Mouse (Mus musculus) liver, adult 2 months (tissue): ENCODE results near the gene Fcor. TPM values are rescaled to one million over a fixed set of nuclear protein-coding genes. Genes with fewer than 3 reads are reported as not detected.
A peak's percentile ranks its signal among the peaks of the same experiment; 100 is the strongest.

ENCODE experiments used
- DNase-seq: peaks from one replicate; pipeline ENCODE4 v3.0.0-alpha.2; 2011; ENCODE audit warnings: low read depth, low spot score; ENCODE audit errors: extremely low read depth
- H3K27ac ChIP-seq: fragments of 200-500 bp; replicated peaks from 2 replicates; pipeline ENCODE4 v1.5.1; 2012; ENCODE audit warnings: low read depth, mild to moderate bottlenecking, control low read depth, inconsistent platforms, low read length; ENCODE audit not compliant: insufficient read depth
- H3K27me3 ChIP-seq: fragments of 200-500 bp; 2 replicates; pipeline ENCODE4 v1.6.1; 2012; ENCODE audit warnings: mild to moderate bottlenecking, moderate library complexity, low read length, inconsistent platforms; ENCODE audit not compliant: control insufficient read depth, insufficient read depth
- H3K36me3 ChIP-seq: fragments of 200-500 bp; 2 replicates; pipeline ENCODE4 v1.6.1; 2012; ENCODE audit warnings: low read length, inconsistent platforms; ENCODE audit not compliant: control insufficient read depth, insufficient read depth
- H3K4me1 ChIP-seq: fragments of 200-500 bp; 2 replicates; pipeline ENCODE4 v1.6.1; 2011; ENCODE audit warnings: low read length; ENCODE audit not compliant: control insufficient read depth, insufficient read depth
- H3K4me3 ChIP-seq: fragments of 200-500 bp; 2 replicates; pipeline ENCODE4 v1.5.1; 2011; ENCODE audit warnings: low read depth, mild to moderate bottlenecking, control low read depth, low read length, moderate library complexity; ENCODE audit not compliant: insufficient read depth
- H3K79me2 ChIP-seq: fragments of 200-500 bp; 2 replicates; pipeline ENCODE4 v1.6.1; 2012; ENCODE audit warnings: inconsistent platforms, mild to moderate bottlenecking, low read length, moderate library complexity; ENCODE audit not compliant: control insufficient read depth, insufficient read depth
- H3K9ac ChIP-seq: fragments of 200-500 bp; 2 replicates; pipeline ENCODE4 v1.6.1; 2012; ENCODE audit warnings: low read depth, mild to moderate bottlenecking, control low read depth, inconsistent platforms, low read length
- CTCF ChIP-seq: fragments of 200-500 bp; IDR thresholded peaks from 2 replicates; pipeline ENCODE4 v1.5.1; 2011; ENCODE audit warnings: low read depth, low read length, control low read depth
- POLR2A ChIP-seq: fragments of 200-500 bp; IDR thresholded peaks from 2 replicates; pipeline ENCODE4 v1.6.1; 2011; ENCODE audit warnings: low read length, control low read depth; ENCODE audit not compliant: insufficient read depth; ENCODE audit errors: extremely low read depth
- WGBS: fragments of 180-500 bp; shearing (Covaris S2); methylation state at CpG from one replicate; pipeline ENCODE4 v1.1.7; 2018; 5-methylcytosine and 5-hydroxymethylcytosine counted together
- polyA plus RNA-seq: library from polyadenylated mRNA; depleted of rRNA; stranded (reverse); fragments of >200 nt; gene quantifications from 2 replicates; pipeline ENCODE4 v1.2.3, GENCODE M21; 2012
- total RNA-seq: library from RNA; depleted of rRNA; stranded (reverse); fragments of >200 nt; gene quantifications from 2 replicates; pipeline ENCODE4 v1.2.3, GENCODE M21; 2014

The Fcor gene
- total and polyA plus RNA-seq, 2 experiments: 1.9 to 5.7 TPM

- peaks cover 5% of the 10 kb centered on the region; the same call in 1 of the 2 replicates for H3K79me2 ChIP-seq
- no peaks in the 10 kb centered on the region for H3K27me3 ChIP-seq
- no peak overlapping the region for H3K4me3 ChIP-seq
- no peaks in the 10 kb centered on the region for H3K4me1 ChIP-seq
- no peak for DNase-seq
- WGBS: 97% methylated on average over 23 of the region's 23 CpGs
- H3K27ac ChIP-seq: no peak overlapping the region
- H3K9ac ChIP-seq: no peak overlapping the region
- no peak for TF ChIP-seq CTCF
- TF ChIP-seq POLR2A: no peak
- peaks cover 3% of the 10 kb centered on the region; the same call in 1 of the 2 replicates for H3K36me3 ChIP-seq
Measured at GRCm38 (mm10) chr8:3679236-3679635, 7.1 kb upstream of the Fcor start.

GRCm38 (mm10) chr8:3678831-3679230 lies 6.7 kb upstream of the Fcor start:
- no peaks in the 10 kb centered on the region for H3K27me3 ChIP-seq
- DNase-seq: no peak
- H3K27ac ChIP-seq: no peak overlapping the region
- H3K36me3 ChIP-seq: peaks cover 3% of the 10 kb centered on the region; the same call in 1 of the 2 replicates
- peaks cover 5% of the 10 kb centered on the region; the same call in 1 of the 2 replicates for H3K79me2 ChIP-seq
- H3K4me3 ChIP-seq: no peak overlapping the region
- no peaks in the 10 kb centered on the region for H3K4me1 ChIP-seq
- WGBS: 99% methylated on average over 23 of the region's 23 CpGs
- TF ChIP-seq POLR2A (no peak), CTCF (no peak)
- H3K9ac ChIP-seq: no peak overlapping the region

- peak overlapping the region; percentile 88 for H3K9ac ChIP-seq
- DNase-seq: peak; percentile 35
- H3K4me1 ChIP-seq: peaks cover 1% of the 10 kb centered on the region; the same call in 1 of the 2 replicates
- TF ChIP-seq POLR2A: no peak
- TF ChIP-seq CTCF: no peak
- peak overlapping the region; percentile 93 for H3K4me3 ChIP-seq
- 1% methylated on average over 15 of the region's 15 CpGs for WGBS
- H3K27me3 ChIP-seq: no peaks in the 10 kb centered on the region
- H3K27ac ChIP-seq: peak overlapping the region; percentile 85
- peaks cover 5% of the 10 kb centered on the region; the same call in 1 of the 2 replicates for H3K79me2 ChIP-seq
- peaks cover 3% of the 10 kb centered on the region; the same call in 1 of the 2 replicates for H3K36me3 ChIP-seq
Measured at GRCm38 (mm10) chr8:3676993-3677579, 4.9 kb upstream of the Fcor start.

GRCm38 (mm10) chr8:3676131-3676992 lies 4.2 kb upstream of the Fcor start, which contains the start of gene Trappc5:
Gene Trappc5 (plus strand): TSS chr8:3676299.
- no peaks in the 10 kb centered on the region for H3K27me3 ChIP-seq
- WGBS: under 1% methylated on average over 61 of the region's 61 CpGs
- peaks cover 5% of the 10 kb centered on the region; the same call in 1 of the 2 replicates for H3K79me2 ChIP-seq
- peak within 1 kb of the TSS; percentile 93 for H3K4me3 ChIP-seq
- H3K9ac ChIP-seq: peak within 1 kb of the TSS; percentile 88
- peaks cover 1% of the 10 kb centered on the region; the same call in 1 of the 2 replicates for H3K4me1 ChIP-seq
- peaks cover 3% of the 10 kb centered on the region; the same call in 1 of the 2 replicates for H3K36me3 ChIP-seq
- DNase-seq: peak; percentile 75
- H3K27ac ChIP-seq: peak within 1 kb of the TSS; percentile 85
- TF ChIP-seq CTCF (peak; percentile 87), POLR2A (peak; percentile 85)

- 84% methylated on average over 3 of the region's 3 CpGs for WGBS
- Histone ChIP-seq H3K4me3 (no peak overlapping the region), H3K27ac (no peak overlapping the region), H3K4me1 (peaks cover 1% of the 10 kb centered on the region; the same call in 1 of the 2 replicates), H3K79me2 (peaks cover 5% of the 10 kb centered on the region; the same call in 1 of the 2 replicates), H3K27me3 (no peaks in the 10 kb centered on the region), H3K36me3 (peaks cover under 1% of the 10 kb centered on the region; the same call in 1 of the 2 replicates), H3K9ac (no peak overlapping the region)
- TF ChIP-seq CTCF (no peak), POLR2A (no peak)
- no peak for DNase-seq
Measured at GRCm38 (mm10) chr8:3674671-3675070, 2.5 kb upstream of the Fcor start.

GRCm38 (mm10) chr8:3670388-3670787 lies 1.8 kb downstream of the Fcor start:
- Histone ChIP-seq H3K27me3 (no peaks in the 10 kb centered on the region), H3K36me3 (no peaks in the 10 kb centered on the region), H3K9ac (no peak overlapping the region), H3K79me2 (no peaks in the 10 kb centered on the region), H3K4me1 (peaks cover 1% of the 10 kb centered on the region; the same call in 1 of the 2 replicates), H3K27ac (no peak overlapping the region), H3K4me3 (no peak overlapping the region)
- DNase-seq: no peak
- WGBS: 72% methylated on average over 2 of the region's 2 CpGs
- TF ChIP-seq CTCF (no peak), POLR2A (no peak)
